Mouse (Mus musculus) MEL (cell line): ENCODE data around the gene Nemp1.

Experiments
- CTCF ChIP-seq, 3 experiments: IDR thresholded peaks in 2 of 3; conservative IDR thresholded peaks in 1 of 3; 2 replicates each; pipeline ENCODE4 v1.5.1; 2011 to 2012; ENCODE audit warnings: low read length in 3 of 3, low read depth in 2 of 3, mild to moderate bottlenecking in 2 of 3, improper control_type of control experiment in 1 of 3, inconsistent platforms in 1 of 3, mixed read lengths in 1 of 3, moderate library complexity in 1 of 3; ENCODE audit not compliant: control insufficient read depth in 1 of 3, insufficient read depth in 1 of 3, poor library complexity in 1 of 3, severe bottlenecking in 1 of 3
- EP300 ChIP-seq, 2 experiments: IDR thresholded peaks; 2 replicates each; pipeline ENCODE4 v1.6.1; 2011; ENCODE audit warnings: improper control_type of control experiment in 2 of 2, low read length in 2 of 2, low read depth in 1 of 2, mild to moderate bottlenecking in 1 of 2
- ETS1 ChIP-seq: IDR thresholded peaks from 2 replicates; pipeline ENCODE4 v1.6.1; 2012; ENCODE audit warnings: low read depth, mild to moderate bottlenecking, inconsistent platforms, low read length, improper control_type of control experiment, moderate library complexity
- GABPA ChIP-seq: IDR thresholded peaks from 2 replicates; pipeline ENCODE4 v1.6.1; 2012; ENCODE audit warnings: low read depth, mild to moderate bottlenecking, inconsistent platforms, low read length, improper control_type of control experiment, moderate library complexity
- JUND ChIP-seq: IDR thresholded peaks from 2 replicates; pipeline ENCODE4 v1.6.1; 2011; ENCODE audit warnings: low read depth, mild to moderate bottlenecking, improper control_type of control experiment, low read length
- MAZ ChIP-seq: IDR thresholded peaks from 2 replicates; pipeline ENCODE4 v1.6.1; 2012; ENCODE audit warnings: low read depth, mild to moderate bottlenecking, inconsistent platforms, low read length, improper control_type of control experiment
- NELFE ChIP-seq: IDR thresholded peaks from 2 replicates; pipeline ENCODE4 v1.6.1; 2011; ENCODE audit warnings: low read depth, low read length, improper control_type of control experiment
- POLR2A ChIP-seq, 2 experiments: IDR thresholded peaks; 2 replicates each; pipeline ENCODE4 v1.6.1; 2011 to 2012; ENCODE audit warnings: low read length in 2 of 2, mild to moderate bottlenecking in 2 of 2, control low read depth in 1 of 2, improper control_type of control experiment in 1 of 2, low read depth in 1 of 2, moderate library complexity in 1 of 2; ENCODE audit not compliant: control insufficient read depth in 1 of 2, insufficient read depth in 1 of 2, poor library complexity in 1 of 2
- POLR2AphosphoS2 ChIP-seq: IDR thresholded peaks from 2 replicates; pipeline ENCODE4 v1.6.1; 2011; ENCODE audit warnings: low read length, improper control_type of control experiment
- RAD21 ChIP-seq: IDR thresholded peaks from 2 replicates; pipeline ENCODE4 v1.6.1; 2011; ENCODE audit warnings: mild to moderate bottlenecking, low read depth, low read length, improper control_type of control experiment
- SMC3 ChIP-seq: IDR thresholded peaks from 2 replicates; pipeline ENCODE4 v1.6.1; 2011; ENCODE audit warnings: low read depth, low read length, improper control_type of control experiment
- TAL1 ChIP-seq: IDR thresholded peaks from 2 replicates; pipeline ENCODE4 v1.6.1; 2012; ENCODE audit warnings: mild to moderate bottlenecking, inconsistent platforms, low read length, moderate library complexity, mixed read lengths

DNA sequence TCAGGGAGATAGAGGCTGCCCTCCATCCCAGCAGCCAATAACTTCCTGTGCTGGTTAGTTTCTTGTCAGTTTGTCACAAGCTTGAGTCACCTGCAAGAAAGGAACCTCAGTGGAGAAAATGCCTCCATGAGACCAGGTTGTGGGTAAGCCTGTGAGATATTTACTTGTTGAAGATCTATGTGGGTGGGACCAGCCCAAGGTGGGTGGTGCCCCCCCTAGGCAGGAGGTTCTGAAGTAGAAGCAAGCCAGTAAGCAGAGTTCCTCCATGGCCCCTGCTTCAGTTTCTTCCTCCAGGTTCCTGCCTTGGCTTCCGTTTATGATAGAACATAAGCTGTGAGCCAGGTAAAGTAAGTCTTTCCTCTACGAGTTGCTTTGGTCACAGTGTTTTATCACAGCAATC lies 69.6 kb downstream of the Nemp1 start:
- TF ChIP-seq EP300 (IDR thresholded peaks at IDR 0.05; ENCODE audit: low read depth in 1 of 2, low read length in 2 of 2) (no peak), CTCF (IDR thresholded peaks at IDR 0.05 in 2 of 3, conservative IDR thresholded peaks at IDR 0.05 in 1 of 3; ENCODE audit: control insufficient read depth in 1 of 3, insufficient read depth in 1 of 3, low read depth in 2 of 3, low read length in 3 of 3, poor library complexity in 1 of 3, severe bottlenecking in 1 of 3) (no peak), RAD21 (no peak), MAZ (no peak), NELFE (no peak), POLR2A (IDR thresholded peaks at IDR 0.05; ENCODE audit: control insufficient read depth in 1 of 2, insufficient read depth in 1 of 2, low read depth in 1 of 2, low read length in 2 of 2, poor library complexity in 1 of 2) (no peak), POLR2AphosphoS2 (no peak), TAL1 (no peak), ETS1 (no peak), JUND (no peak), SMC3 (no peak), GABPA (no peak)
